In genomic region chr3:89336529-89336928, GRCm38 (mm10) we compare ENCODE assay signal across 10 mouse cellular contexts. TPM values are rescaled to one million over a fixed set of nuclear protein-coding genes. Genes with fewer than 3 reads are reported as not detected.
DNase-seq lines count a peak whose midpoint lies in the region; ATAC-seq lines count a peak whose summit lies in the region.
"Had no signal": no experiment of that assay in that cellular context is flagged by ENCODE, and none has a peak within 500 bp of the region (broad histone marks: within the 10 kb centered on the region; RNA-seq: fewer than 3 reads in every experiment).

No protein-coding gene starts in this region.

- H3K27ac ChIP-seq in embryonic facial prominence, embryonic 13.5 days = peak overlapping the region; percentile 95
- peak overlapping the region; percentile 93; the same call in 1 of the 2 replicates for H3K27ac ChIP-seq in intestine, embryonic 15.5 days
- no peak overlapping the region for H3K27ac ChIP-seq in neural tube, embryonic 15.5 days (replicated peaks)

- peak; percentile 7 for DNase-seq in kidney, postnatal 10 days
- no peak for DNase-seq in kidney, postnatal 4 days
- no peak for DNase-seq in adrenal gland, postnatal 10 days
- no peak for DNase-seq in thymus, postnatal 0 days (ENCODE audit: low spot score)
- DNase-seq in left cerebral cortex, postnatal 36 days (ENCODE audit: low spot score in 2 of 2) = no peak
- DNase-seq: right cerebral cortex, postnatal 14 days had no signal

- peak overlapping the region; percentile 94 for H3K4me3 ChIP-seq in embryonic facial prominence, embryonic 13.5 days
- H3K4me3 ChIP-seq in intestine, embryonic 15.5 days (replicated peaks) = peak overlapping the region; percentile 92
- H3K4me3 ChIP-seq in neural tube, embryonic 15.5 days (replicated peaks) = peak overlapping the region; percentile 77

- peak overlapping the region; percentile 94 for H3K9ac ChIP-seq in embryonic facial prominence, embryonic 13.5 days
- H3K9ac ChIP-seq in intestine, embryonic 15.5 days = peak overlapping the region; percentile 93
- H3K9ac ChIP-seq in neural tube, embryonic 15.5 days (replicated peaks) = no peak overlapping the region

- H3K4me2 ChIP-seq in embryonic facial prominence, embryonic 13.5 days = peak overlapping the region; percentile 75
- H3K4me2 ChIP-seq in intestine, embryonic 15.5 days (replicated peaks) = peak overlapping the region; percentile 85
- H3K4me2 ChIP-seq in neural tube, embryonic 15.5 days = peak overlapping the region; percentile 90

- WGBS in embryonic facial prominence, embryonic 13.5 days = 16% methylated on average over 6 of the region's 6 CpGs
- WGBS in intestine, embryonic 15.5 days = 17% methylated on average over 6 of the region's 6 CpGs
- 11% methylated on average over 6 of the region's 6 CpGs for WGBS in neural tube, embryonic 15.5 days

- intact Hi-C loops in left cerebral cortex, postnatal 36 days (cut with DNase I) = no loop called here

- no peak for ATAC-seq in embryonic facial prominence, embryonic 13.5 days (ENCODE audit: insufficient number of reproducible peaks, insufficient read depth, low FRiP score, low TSS enrichment, low read depth)
- ATAC-seq in intestine, embryonic 15.5 days = no peak
- no peak for ATAC-seq in neural tube, embryonic 15.5 days (ENCODE audit: low FRiP score)
- ATAC-seq: Patski had no signal

- H3K36me3 ChIP-seq in embryonic facial prominence, embryonic 13.5 days = peaks cover 37% of the 10 kb centered on the region
- peaks cover 13% of the 10 kb centered on the region for H3K36me3 ChIP-seq in intestine, embryonic 15.5 days
- no peaks in the 10 kb centered on the region for H3K36me3 ChIP-seq in neural tube, embryonic 15.5 days

- no peaks in the 10 kb centered on the region for H3K9me3 ChIP-seq in embryonic facial prominence, embryonic 13.5 days
- no peaks in the 10 kb centered on the region for H3K9me3 ChIP-seq in intestine, embryonic 15.5 days
- no peaks in the 10 kb centered on the region for H3K9me3 ChIP-seq in neural tube, embryonic 15.5 days (replicated peaks)

- H3K4me1 ChIP-seq in embryonic facial prominence, embryonic 13.5 days = peaks cover 73% of the 10 kb centered on the region
- H3K4me1 ChIP-seq in intestine, embryonic 15.5 days (replicated peaks) = peaks cover 57% of the 10 kb centered on the region
- H3K4me1 ChIP-seq in neural tube, embryonic 15.5 days = peaks cover 66% of the 10 kb centered on the region

- no peaks in the 10 kb centered on the region for H3K27me3 ChIP-seq in embryonic facial prominence, embryonic 13.5 days
- H3K27me3 ChIP-seq in intestine, embryonic 15.5 days (replicated peaks) = no peaks in the 10 kb centered on the region
- no peaks in the 10 kb centered on the region for H3K27me3 ChIP-seq in neural tube, embryonic 15.5 days (replicated peaks)
- H3K27me3 ChIP-seq: Patski had no signal

RNA-seq across cellular contexts. Expression of gene Efna4, which starts 1.3 kb away (rescaled TPM):
- 46.5 and 50.1 TPM in 2 replicates for polyA plus RNA-seq in embryonic facial prominence, embryonic 13.5 days (2015; fragmentation: Nextera tagmentation; extraction: Ambion mirVana)
- 16.9 and 18.1 TPM in 2 replicates for polyA plus RNA-seq in intestine, embryonic 15.5 days (2015; fragmentation: Nextera tagmentation; extraction: Ambion mirVana)
- polyA plus RNA-seq in neural tube, embryonic 15.5 days (2015; fragmentation: Nextera tagmentation; extraction: Ambion mirVana) = 3.0 and 5.9 TPM in 2 replicates
- total RNA-seq in adrenal gland, postnatal 10 days (2021) = 1 to 10 TPM; 1.7 to 2.2 TPM
- 5.3 and 6.0 TPM in 2 replicates for polyA plus RNA-seq in thymus, postnatal 0 days (2015; fragmentation: Nextera tagmentation; extraction: Ambion mirVana)
- 1 to 10 TPM in 1 of 2 experiments, not detected in 1; 1.2 TPM for total RNA-seq in left cerebral cortex, postnatal 36 days (2021)

RNA-seq across cellular contexts. Expression of gene Adam15, which starts 13.3 kb away (rescaled TPM):
- 50.8 and 52.6 TPM in 2 replicates for polyA plus RNA-seq in embryonic facial prominence, embryonic 13.5 days (2015; fragmentation: Nextera tagmentation; extraction: Ambion mirVana)
- 45.5 and 49.5 TPM in 2 replicates for polyA plus RNA-seq in intestine, embryonic 15.5 days (2015; fragmentation: Nextera tagmentation; extraction: Ambion mirVana)
- 69.9 and 71.9 TPM in 2 replicates for polyA plus RNA-seq in neural tube, embryonic 15.5 days (2015; fragmentation: Nextera tagmentation; extraction: Ambion mirVana)
- 10 to 100 TPM; 62.8 to 68.9 TPM for total RNA-seq in adrenal gland, postnatal 10 days (2021)
- 17.4 and 18.1 TPM in 2 replicates for polyA plus RNA-seq in thymus, postnatal 0 days (2015; fragmentation: Nextera tagmentation; extraction: Ambion mirVana)
- 100 to 1,000 TPM in 1 of 2 experiments, 10 to 100 TPM in 1; 96.1 to 120 TPM for total RNA-seq in left cerebral cortex, postnatal 36 days (2021)

RNA-seq across cellular contexts. Expression of gene Efna3, which starts 13.8 kb away (rescaled TPM):
- 22.6 and 26.6 TPM in 2 replicates for polyA plus RNA-seq in embryonic facial prominence, embryonic 13.5 days (2015; fragmentation: Nextera tagmentation; extraction: Ambion mirVana)
- polyA plus RNA-seq in intestine, embryonic 15.5 days (2015; fragmentation: Nextera tagmentation; extraction: Ambion mirVana) = 9.0 and 9.2 TPM in 2 replicates
- polyA plus RNA-seq in neural tube, embryonic 15.5 days (2015; fragmentation: Nextera tagmentation; extraction: Ambion mirVana) = 95.8 and 107 TPM in 2 replicates
- total RNA-seq in adrenal gland, postnatal 10 days (2021) = under 1 TPM; 0.51 to 0.73 TPM
- 0.82 and 1.0 TPM in 2 replicates for polyA plus RNA-seq in thymus, postnatal 0 days (2015; fragmentation: Nextera tagmentation; extraction: Ambion mirVana)
- 10 to 100 TPM; 50.4 to 59.5 TPM for total RNA-seq in left cerebral cortex, postnatal 36 days (2021)

RNA-seq across cellular contexts. Expression of gene Dcst2, which starts 25.2 kb away (rescaled TPM):
- polyA plus RNA-seq in embryonic facial prominence, embryonic 13.5 days (2015; fragmentation: Nextera tagmentation; extraction: Ambion mirVana) = 0.18 and 0.38 TPM in 2 replicates
- polyA plus RNA-seq in intestine, embryonic 15.5 days (2015; fragmentation: Nextera tagmentation; extraction: Ambion mirVana) = 1.4 and 1.5 TPM in 2 replicates
- polyA plus RNA-seq in neural tube, embryonic 15.5 days (2015; fragmentation: Nextera tagmentation; extraction: Ambion mirVana) = 0.18 and 0.26 TPM in 2 replicates
- under 1 TPM; 0.48 to 0.82 TPM for total RNA-seq in adrenal gland, postnatal 10 days (2021)
- not detected in 2 replicates for polyA plus RNA-seq in thymus, postnatal 0 days (2015; fragmentation: Nextera tagmentation; extraction: Ambion mirVana)
- under 1 TPM; 0.23 to 0.39 TPM for total RNA-seq in left cerebral cortex, postnatal 36 days (2021)

RNA-seq across cellular contexts. Expression of gene Dcst1, which starts 28.5 kb away (rescaled TPM):
- polyA plus RNA-seq in embryonic facial prominence, embryonic 13.5 days (2015; fragmentation: Nextera tagmentation; extraction: Ambion mirVana) = 0.44 and 0.85 TPM in 2 replicates
- polyA plus RNA-seq in intestine, embryonic 15.5 days (2015; fragmentation: Nextera tagmentation; extraction: Ambion mirVana) = 1.6 and 1.9 TPM in 2 replicates
- polyA plus RNA-seq in neural tube, embryonic 15.5 days (2015; fragmentation: Nextera tagmentation; extraction: Ambion mirVana) = 0.86 and 1.2 TPM in 2 replicates
- total RNA-seq in adrenal gland, postnatal 10 days (2021) = under 1 TPM in 1 of 2 experiments, not detected in 1; 0.45 TPM
- 0.10 and 0.14 TPM in 2 replicates for polyA plus RNA-seq in thymus, postnatal 0 days (2015; fragmentation: Nextera tagmentation; extraction: Ambion mirVana)
- total RNA-seq in left cerebral cortex, postnatal 36 days (2021) = not detected
